Mouse (Mus musculus) lung, postnatal 0 days (tissue): ENCODE data around the gene B3galt1.

ENCODE experiments used
- CTCF ChIP-seq: IDR thresholded peaks from 2 replicates; pipeline ENCODE4 v1.5.1; 2016; ENCODE audit warnings: antibody characterized with exemption, mild to moderate bottlenecking
- EP300 ChIP-seq: IDR thresholded peaks from 2 replicates; pipeline ENCODE4 v1.6.1; 2016; ENCODE audit warnings: antibody characterized with exemption, mild to moderate bottlenecking, control low read depth

- no peak for TF ChIP-seq CTCF
- no peak for TF ChIP-seq EP300
These were observed 62.6 kb downstream of the B3galt1 start for GRCm38 (mm10) chr2:67628289-67628688.
